Mouse (Mus musculus) adrenal gland, adult 8-10 months (tissue): ENCODE data around the gene Tgfb1. TPM values are rescaled to one million over a fixed set of nuclear protein-coding genes. Genes with fewer than 3 reads are reported as not detected.

Experiments used
- DNase-seq: peaks from one replicate; pipeline ENCODE4 v3.0.0; 2022
- total RNA-seq, 4 experiments: library from RNA; stranded (reverse); gene quantifications; 2 replicates each; pipeline ENCODE4 v1.2.4; 2022

Gene Tgfb1
- total RNA-seq, 4 experiments from 2014 or later: 23.8 to 41.1 (median 32.4) TPM

DNA sequence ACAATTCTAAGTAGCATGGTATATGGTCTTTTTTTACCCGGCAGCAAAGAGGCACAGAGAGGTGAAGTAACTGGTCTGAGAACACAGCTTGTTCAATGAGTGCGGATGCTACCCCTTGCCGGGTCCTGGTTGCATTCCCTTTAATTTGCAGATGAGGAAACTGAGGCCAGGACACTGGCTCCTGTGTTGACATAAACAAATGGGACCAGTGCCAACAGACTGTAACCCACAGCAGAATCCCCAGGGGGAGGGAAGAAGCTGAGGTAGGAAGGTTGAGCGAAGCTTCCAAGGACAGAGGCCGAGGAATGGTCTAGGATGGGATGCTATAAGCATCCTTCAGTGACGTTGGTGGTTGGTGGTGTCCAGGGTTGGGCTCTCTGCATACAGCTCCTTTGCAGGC, 11.4 kb upstream of the Tgfb1 start:
- no peak for DNase-seq

DNA sequence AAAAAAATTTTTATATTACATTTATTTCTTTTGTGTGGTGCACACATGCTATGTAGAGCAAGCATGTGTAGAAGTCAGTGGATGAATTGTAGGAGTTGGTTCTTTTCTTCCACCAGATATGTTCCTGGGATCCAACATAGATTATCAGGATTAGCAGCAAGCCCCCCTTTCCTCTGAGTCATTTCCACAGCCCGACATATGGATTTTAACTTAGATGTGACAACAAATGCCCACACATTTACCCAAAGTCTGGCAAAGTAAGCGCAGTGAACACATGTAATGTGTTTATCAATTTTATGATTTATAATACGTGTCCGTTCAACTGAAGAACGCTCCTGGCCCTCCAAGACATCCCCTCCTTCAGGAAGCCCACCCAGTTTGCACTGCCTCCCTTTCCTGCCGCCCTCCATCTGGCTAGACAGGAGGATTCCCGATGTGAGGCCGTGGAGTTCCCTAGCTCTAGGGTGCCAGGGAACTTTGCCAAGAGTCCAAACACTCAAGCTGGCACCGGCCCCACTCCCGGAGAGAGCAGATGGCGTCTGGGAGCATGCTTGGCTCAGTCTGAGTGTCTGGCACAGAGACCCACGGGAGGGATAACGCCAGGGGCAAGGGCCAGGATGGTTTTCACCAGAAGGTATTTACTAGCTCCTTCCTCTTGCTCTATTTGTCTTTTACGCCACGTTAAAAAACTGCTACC, 10.6 kb upstream of the Tgfb1 start:
- DNase-seq: peak; percentile 53

DNA sequence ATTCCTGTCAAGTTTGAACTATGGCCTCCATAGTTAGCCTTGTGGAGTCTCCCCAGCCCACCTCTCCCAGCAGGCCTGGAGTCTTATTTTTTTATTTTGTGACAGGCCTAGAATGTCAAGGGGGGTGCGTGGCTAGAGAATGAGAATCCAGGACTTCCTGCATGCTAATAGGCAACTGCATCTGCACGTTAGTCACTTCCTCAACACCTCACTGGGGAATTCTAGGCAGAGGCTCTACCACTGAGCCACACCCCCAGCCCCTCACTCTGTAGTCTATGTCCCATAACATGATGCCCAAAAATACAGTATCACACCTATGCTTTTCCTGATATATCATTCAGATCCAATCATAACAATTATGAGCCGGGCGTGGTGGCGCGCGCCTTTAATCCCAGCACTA, 9.8 kb upstream of the Tgfb1 start:
- no peak for DNase-seq

DNA sequence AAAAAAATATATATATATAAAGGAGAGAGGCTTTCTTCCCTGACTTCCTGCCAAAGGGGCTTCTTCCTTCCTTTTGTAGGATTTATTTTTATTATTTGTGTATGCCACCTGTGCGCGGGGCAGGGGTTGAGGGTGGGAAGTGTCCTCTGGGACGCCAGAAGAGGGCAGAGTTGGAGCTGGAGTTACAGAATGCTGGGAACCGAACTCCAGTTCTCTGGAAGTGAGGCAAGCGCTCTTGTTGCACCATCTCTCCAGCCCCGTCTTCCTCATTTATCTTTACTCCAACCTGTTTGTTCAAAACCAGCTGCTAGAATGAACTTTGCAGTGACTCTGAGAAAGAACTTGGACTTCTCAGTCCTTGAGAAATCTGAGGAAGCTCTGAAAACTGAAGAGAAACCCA, 6.8 kb upstream of the Tgfb1 start:
- no peak for DNase-seq

DNA sequence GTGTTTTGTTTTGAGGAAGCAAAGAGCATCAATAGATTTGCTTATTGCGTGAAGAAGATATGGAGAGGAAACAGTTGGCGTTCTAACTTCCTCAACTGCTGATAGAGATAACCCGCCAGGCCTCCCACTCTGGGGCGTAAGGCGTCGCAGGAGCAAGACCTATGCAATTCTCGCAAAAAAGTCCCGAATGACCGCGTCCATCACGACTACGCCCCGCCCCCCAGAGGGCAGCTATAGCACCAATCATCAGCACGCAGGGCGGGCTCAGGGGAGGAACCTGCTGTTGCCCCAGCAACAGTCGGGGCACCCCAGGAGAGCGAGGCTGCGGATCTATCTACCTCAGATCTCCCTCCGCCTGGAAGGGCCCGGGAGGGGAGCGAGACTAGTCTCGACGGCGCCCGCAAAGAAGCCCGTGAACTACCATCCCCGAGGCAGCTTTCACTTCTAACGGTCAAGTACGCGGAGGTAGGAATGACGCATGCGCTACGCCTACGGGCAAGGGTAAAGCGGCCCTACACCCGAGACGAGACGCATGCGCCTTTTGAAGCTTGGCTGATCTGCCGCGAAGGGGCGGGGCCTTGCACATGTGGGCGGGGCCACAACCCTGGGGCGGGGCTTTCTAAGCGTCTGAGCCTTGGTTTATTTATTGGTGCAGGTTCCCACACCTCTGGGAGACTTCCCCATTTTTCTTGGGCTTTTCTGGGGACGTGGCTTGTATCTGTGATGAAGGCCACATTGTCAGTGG, 6.1 kb upstream of the Tgfb1 start, which contains the start of gene B9d2:
B9d2 (plus strand) TSS at position 267 of the 745 bp plus-strand sequence.
- peak; percentile 94 for DNase-seq

DNA sequence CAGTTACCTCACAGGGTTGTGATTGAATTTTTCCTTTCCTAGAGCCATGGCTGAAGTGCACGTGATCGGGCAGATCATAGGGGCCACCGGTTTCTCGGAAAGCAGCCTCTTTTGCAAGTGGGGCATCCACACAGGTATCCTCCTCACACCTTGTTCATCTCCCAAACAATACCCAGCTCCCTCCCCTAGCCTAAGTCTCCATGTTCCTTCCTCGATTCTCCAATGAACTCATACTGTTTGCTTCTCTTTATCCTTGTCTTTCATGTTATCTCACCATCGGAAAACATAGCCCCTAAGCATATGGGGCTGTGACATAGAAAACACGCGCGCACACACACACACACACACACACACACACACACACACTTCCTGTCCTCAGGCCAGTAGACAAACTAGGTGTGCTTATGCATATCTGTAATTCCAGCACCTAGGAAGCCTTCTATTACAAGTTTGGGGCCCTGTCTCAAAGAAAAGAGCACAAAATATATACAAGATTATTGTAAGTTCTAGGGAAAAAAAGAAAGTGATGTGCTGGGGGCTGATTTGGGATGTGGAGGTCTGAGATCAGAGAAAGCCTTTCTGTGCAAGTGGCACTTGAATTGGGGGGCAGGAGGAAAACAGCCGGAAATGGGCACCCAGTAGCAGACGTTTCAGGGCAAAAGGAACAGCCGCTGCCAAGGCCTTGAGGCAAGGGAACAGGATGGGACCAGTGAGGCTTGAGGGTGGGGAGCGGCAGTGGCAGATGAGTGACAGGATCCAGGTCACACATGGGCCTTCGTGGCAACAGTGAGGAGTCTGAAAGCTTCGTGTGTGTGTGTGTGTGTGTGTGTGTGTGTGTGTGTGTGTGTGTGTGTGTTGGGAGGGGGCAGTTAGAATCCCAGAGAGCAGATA, 5.2 kb upstream of the Tgfb1 start:
- DNase-seq: no peak

DNA sequence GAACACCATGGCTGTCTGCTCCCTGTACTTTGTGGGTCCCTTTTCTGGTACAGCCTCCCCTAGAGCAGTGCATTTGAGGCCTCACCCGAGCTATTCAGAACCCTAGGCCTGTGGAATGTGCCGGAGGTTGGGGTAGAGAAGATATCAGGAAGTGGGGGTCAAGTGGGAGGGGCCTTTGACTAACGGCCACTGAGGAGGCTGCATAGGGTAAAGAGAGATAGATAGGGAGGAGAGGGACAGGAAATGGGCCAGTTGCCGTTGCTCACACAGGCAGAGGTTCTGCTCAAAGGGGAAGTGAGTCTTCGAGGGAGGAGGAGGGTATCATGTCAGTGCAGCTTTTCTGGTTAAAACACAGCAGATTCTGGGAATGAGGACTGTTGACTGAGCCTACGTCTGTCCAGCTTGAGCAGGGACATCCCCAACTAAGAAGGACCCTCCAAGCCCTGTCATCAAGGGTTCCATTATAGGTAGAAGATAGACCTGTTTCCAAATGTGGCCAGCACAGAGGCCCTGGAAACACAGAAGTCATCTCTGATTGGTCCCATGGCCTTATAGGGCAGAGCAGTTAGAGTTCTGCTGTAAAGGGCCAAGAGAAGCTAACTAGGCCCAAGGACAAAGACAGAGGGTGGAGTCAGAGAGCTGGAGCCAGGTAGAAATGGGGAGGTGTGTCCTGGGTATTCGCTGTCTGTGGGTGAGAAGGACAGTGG, 3.2 kb upstream of the Tgfb1 start:
- no peak for DNase-seq

DNA sequence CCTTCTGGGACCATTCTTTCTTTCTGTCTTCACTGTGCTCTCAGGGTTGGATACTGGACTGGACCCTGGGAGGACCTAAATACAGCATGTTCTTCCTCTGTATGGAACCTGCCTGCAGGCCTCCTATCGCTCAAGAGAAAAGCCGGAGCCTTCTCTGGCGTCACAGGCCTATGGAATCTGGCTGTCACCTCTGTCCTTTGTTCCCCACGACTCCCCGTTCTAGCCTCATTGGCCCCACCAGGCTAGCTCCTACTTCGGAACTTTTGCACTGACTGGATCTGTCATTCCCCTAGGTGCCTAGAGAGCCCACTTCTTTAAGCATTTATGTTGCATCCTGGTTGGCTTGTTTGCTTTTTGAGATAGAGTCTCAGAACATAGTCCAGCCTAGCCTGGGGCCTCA, 2.1 kb upstream of the Tgfb1 start:
- no peak for DNase-seq

DNA sequence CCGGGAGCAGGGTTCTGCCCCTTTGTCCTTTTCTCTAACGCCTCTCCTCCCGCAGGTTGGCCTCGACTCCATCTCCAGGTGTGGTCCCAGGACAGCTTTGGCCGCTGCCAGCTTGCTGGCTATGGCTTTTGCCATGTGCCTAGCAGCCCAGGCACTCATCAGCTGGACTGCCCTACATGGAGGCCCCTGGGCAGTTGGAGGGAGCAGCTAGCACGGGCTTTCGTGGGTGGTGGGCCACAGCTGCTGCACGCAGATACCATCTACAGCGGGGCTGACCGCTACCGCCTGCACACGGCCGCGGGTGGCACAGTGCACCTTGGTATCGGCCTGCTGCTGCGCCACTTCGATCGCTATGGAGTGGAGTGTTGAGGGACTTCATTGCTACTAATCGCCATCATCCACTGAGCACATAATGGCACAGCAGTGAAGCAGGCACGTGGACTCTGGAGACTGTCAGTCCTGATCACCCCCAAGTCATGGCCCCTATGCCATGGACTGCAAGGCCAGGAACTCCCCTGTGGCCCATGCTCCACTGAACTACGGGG, 804 bp upstream of the Tgfb1 start:
- DNase-seq: no peak

DNA sequence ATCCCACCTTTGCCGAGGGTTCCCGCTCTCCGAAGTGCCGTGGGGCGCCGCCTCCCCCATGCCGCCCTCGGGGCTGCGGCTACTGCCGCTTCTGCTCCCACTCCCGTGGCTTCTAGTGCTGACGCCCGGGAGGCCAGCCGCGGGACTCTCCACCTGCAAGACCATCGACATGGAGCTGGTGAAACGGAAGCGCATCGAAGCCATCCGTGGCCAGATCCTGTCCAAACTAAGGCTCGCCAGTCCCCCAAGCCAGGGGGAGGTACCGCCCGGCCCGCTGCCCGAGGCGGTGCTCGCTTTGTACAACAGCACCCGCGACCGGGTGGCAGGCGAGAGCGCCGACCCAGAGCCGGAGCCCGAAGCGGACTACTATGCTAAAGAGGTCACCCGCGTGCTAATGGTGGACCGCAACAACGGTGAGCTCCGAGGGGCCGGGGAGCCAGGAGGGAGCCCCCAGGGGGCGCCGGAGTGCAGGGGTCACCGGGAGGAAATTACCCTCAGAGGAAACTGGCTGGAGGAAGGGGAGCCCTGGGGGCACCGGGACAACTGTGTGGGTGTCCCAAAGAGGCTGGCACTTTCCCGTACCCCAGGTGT, 1.1 kb downstream of the Tgfb1 start:
- no peak for DNase-seq

DNA sequence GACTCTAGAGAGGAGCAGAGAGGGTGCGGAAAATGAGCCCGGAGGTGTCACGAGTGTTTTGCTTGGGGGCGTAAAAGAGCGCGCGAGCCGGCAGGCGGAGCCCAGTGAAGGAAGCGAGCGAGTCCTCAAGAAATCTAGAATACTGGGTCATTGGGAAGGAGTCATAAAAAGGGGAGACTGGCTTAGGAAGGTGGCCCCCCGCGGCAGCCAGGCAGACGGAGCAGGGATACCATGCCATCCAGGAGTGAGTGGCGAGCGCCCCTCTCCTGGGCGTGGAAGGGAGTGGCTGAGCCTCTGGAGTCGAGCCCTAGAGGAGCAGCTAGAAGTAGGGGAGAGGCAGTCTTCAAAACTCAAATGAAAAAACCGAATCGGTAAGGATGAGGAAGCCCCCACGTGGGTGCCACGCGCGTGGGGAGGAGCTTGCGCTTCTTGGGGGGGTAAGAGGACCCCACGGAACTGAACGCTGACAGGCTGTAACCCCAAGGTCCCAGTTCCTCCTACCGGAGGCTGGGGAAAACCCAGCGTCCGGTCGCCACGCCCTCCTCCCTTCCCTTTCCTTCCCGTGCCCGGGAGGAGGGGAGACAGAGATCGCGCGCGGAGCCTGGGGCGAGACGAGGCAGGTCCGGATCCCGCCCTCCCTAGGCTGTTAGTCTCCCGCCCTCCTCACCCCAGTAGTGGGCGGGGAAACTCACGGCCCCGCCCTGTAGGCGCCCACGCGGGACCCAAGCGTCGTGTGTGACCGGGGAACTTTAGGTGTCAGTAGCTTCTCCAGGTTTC, 2.2 kb downstream of the Tgfb1 start:
- DNase-seq: peak; percentile 76

DNA sequence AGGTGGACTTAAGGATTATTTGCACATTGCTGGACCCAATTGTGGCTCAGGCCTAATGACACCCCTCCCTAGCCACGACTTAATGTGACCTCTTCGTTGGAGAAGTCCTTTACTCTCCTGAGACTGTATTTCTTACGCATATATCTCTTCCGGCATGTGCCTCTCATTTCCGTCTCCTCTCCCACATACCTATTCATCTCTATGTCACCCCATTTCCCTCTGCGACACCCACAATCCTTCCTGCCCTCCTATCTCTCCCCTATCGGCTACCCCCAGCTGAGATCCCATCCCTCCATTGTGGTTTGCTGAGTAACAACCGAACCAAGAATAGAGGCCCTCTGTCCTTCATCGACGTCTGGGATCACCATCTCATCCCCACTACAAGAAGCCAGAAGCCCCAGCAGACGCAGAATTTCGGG, 2.8 kb downstream of the Tgfb1 start:
- no peak for DNase-seq

DNA sequence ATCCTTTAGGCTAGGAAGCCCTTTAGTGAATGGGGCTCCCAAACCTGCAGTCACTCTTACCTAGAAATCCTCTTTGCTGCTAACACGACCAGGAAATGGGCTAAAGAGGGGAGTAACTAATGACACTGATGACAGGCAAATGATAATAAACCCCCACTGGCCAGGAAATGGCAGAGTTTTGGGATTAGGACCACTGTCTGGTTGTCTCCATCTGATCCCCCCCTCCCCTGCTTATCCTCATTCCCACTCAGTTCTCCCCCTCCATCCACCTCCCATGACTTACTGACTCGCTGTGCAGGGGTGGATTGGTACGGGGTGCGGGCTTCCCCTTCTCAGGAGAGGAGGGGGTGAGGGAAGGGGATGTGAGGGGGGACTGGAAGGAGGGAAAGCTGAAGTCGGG, 3.2 kb downstream of the Tgfb1 start:
- no peak for DNase-seq

DNA sequence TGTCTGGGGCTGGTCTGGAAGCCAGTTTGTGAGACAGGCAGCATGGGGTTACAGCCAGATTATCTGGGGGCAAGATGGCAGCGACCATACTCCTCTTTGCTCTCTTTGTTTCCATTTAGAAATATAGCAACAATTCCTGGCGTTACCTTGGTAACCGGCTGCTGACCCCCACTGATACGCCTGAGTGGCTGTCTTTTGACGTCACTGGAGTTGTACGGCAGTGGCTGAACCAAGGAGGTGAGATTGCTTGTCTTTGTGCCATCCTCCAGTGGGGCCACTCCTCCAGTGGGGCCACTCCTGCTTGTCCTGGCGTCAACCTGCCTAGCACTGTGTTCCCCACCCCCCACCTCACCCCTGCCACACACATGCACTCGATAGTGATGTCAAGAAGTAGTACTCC, 7.3 kb downstream of the Tgfb1 start:
- DNase-seq: no peak

DNA sequence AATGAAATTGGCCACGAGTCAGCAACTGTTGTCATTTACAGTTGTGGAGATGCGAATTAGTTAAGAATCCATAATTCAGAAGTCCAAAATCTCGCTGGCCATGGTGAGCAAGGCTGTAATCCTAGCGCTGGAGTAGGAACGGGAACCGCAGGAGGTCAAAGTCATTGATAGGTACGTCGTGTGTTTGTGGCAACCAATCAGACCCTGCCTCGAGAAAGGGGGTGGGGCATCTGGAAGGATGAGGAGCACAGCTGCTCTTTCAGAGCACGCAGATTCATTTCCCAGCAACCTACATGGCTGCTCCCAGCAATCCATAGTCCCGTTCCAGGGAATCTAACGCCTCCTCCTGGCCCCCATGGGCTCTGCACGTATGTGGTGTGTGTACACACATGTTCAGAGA, 13.0 kb downstream of the Tgfb1 start:
- no peak for DNase-seq

DNA sequence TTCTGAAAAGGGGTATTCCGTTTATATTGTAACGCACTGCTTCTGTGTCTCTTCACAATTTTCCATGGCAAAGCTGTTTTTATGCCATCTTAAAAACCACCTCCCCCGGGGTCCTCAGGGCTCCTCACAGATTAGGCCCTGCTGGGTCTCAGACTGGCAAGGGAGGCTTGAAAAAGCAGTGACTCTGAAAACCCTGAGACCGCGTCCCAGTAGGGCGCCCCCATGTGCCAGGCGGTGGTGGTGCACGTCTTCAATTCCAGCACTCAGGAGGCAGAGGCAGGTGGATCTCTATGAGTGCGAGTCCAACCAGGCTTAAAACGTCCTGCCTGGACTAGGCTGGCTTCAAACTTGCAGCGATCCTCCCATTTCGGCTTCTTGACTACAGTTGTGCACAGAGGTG, 13.9 kb downstream of the Tgfb1 start:
- DNase-seq: no peak

DNA sequence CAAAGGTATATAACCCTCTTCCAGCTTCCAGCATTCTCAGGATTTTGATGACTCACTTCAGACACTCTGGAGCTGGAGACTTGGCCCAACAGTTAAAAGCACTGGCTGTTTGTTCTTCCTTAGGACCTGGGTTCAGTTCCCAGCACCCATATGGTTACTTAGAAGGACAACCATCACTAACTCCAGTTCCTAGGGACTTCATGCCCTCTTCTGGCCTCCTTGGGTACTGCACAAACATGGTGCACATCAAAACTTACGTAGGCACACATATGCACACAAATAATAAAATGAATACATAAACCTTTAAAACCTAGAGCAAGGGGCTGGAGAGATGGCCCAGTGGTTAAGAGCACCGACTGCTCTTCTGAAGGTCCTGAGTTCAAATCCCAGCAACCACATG, 15.5 kb downstream of the Tgfb1 start:
- DNase-seq: no peak

DNA sequence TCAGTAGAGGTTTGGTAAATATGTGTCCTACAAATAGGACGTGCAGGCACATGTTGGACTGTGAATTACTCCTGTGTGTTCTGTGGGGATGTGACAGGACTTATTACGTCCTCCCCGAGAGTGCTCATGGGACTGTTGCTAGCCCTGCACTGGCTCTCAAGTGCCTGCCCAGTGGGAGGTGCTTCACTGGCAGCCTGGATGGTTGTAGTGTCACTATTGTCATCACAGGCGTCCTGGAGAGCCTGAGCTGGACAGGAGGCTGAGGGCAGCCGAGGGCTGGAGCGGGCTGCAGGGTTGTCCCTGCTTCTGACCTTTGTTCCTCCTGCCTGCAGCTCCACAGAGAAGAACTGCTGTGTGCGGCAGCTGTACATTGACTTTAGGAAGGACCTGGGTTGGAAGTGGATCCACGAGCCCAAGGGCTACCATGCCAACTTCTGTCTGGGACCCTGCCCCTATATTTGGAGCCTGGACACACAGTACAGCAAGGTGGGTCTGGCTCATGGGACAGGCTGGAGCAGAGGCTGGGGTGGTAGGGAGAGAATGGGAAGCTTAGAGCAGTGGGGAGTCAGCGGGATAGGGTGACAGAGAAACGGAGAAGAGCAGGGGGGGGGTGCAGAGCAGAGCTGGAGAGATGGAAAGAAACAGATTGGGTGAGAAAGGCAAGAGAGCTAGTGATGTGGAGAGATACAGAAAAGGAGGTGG, 17.1 kb downstream of the Tgfb1 start:
- no peak for DNase-seq

DNA sequence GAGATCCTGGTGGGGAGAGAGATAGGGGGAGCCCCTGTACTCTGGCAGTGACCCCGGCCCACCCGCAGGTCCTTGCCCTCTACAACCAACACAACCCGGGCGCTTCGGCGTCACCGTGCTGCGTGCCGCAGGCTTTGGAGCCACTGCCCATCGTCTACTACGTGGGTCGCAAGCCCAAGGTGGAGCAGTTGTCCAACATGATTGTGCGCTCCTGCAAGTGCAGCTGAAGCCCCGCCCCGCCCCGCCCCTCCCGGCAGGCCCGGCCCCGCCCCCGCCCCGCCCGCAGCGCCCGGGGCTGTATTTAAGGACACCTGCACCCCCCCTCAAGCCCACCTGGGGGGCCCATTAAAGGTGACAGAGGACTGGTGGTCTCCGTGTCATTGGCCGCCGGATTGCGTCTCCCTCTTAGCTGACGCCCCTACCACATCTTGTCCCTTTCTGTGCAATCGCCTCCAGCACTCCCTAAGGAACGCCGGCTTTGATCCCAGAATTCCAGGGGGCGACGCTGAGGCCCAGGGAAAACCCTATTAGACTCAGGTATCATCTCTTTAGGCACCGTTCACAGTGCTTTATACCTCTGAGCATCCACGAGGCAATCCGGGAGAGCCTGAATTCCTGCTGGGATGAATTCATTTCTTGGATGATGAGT, 18.0 kb downstream of the Tgfb1 start:
- no peak for DNase-seq

DNA sequence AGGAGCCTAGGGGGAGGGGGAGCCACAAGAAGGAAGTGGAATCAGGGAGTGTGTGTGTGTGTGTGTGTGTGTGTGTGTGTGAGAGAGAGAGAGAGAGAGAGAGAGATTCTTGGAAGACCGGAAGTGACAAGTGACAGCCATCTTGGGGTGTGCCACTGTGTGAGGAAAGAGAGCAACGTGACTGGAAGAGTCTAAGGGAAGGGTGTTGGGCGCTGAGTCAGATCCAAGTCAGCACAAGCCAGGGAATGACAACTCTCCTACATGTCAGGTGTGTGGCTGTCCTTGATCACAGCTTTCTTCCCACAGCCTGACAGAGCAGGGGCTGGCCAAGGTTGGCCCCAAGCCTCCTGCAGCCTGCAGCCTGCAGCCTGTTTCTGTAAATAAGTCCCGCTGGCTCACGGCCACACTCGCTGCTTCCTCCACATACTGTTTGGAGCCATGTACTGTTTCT, 19.0 kb downstream of the Tgfb1 start:
- no peak for DNase-seq
